Mouse (Mus musculus) kidney, adult 2 months (tissue): ENCODE measurements at regions not wholly inside any gene's neighbourhood (a gene's known extent, or its start where the extent isn't known, plus 50 kb on each side); places are given as distances from the start of the nearest gene placed in this dataset.
A peak's percentile ranks its signal among the peaks of the same experiment; 100 is the strongest.

Experiments
- DNase-seq: peaks from one replicate; pipeline ENCODE4 v3.0.0; 2021
- H3K27ac ChIP-seq: fragments of 200-500 bp; 2 replicates; pipeline ENCODE4 v1.5.1; 2012; ENCODE audit warnings: low read depth, low read length, control low read depth, inconsistent platforms; ENCODE audit not compliant: insufficient read depth
- H3K27me3 ChIP-seq: fragments of 200-500 bp; replicated peaks from 2 replicates; pipeline ENCODE4 v1.6.1; 2012; ENCODE audit warnings: mild to moderate bottlenecking, moderate library complexity, low read length, inconsistent platforms; ENCODE audit not compliant: control insufficient read depth, insufficient read depth
- H3K36me3 ChIP-seq: fragments of 200-500 bp; 2 replicates; pipeline ENCODE4 v1.6.1; 2012; ENCODE audit warnings: mild to moderate bottlenecking, moderate library complexity, low read length, inconsistent platforms; ENCODE audit not compliant: control insufficient read depth, insufficient read depth
- H3K4me1 ChIP-seq: fragments of 200-500 bp; 2 replicates; pipeline ENCODE4 v1.6.1; 2011; ENCODE audit warnings: low read length; ENCODE audit not compliant: control insufficient read depth, insufficient read depth
- H3K4me3 ChIP-seq: fragments of 200-500 bp; 2 replicates; pipeline ENCODE4 v1.5.1; 2011; ENCODE audit warnings: mild to moderate bottlenecking, low read depth, low read length, control low read depth; ENCODE audit not compliant: insufficient read depth
- CTCF ChIP-seq: fragments of 200-500 bp; conservative IDR thresholded peaks from 2 replicates; pipeline ENCODE4 v1.5.1; 2011; ENCODE audit warnings: low read depth, mild to moderate bottlenecking, control low read depth, low read length, moderate library complexity, mixed read lengths; ENCODE audit not compliant: insufficient read depth, insufficient read length
- POLR2A ChIP-seq: fragments of 200-500 bp; IDR thresholded peaks from one replicate; pipeline ENCODE4 v1.6.1; 2011; ENCODE audit warnings: low read depth, low read length, control low read depth
- WGBS: fragments of 180-500 bp; shearing (Covaris S2); methylation state at CpG from one replicate; pipeline ENCODE4 v1.1.7; 2018; 5-methylcytosine and 5-hydroxymethylcytosine counted together

- H3K27me3 ChIP-seq = no peaks in the 10 kb centered on the region
- no peaks in the 10 kb centered on the region for H3K36me3 ChIP-seq
- H3K27ac ChIP-seq = no peak overlapping the region
- TF ChIP-seq CTCF (no peak), POLR2A (no peak)
- WGBS = 39% methylated on average over 16 of the region's 16 CpGs
- DNase-seq = peak; percentile 64
- H3K4me1 ChIP-seq = no peaks in the 10 kb centered on the region
- H3K4me3 ChIP-seq = no peak overlapping the region
Observed at GRCm38 (mm10) chr5:139640652-139641612, 95.2 kb downstream of the Micall2 start.

- Histone ChIP-seq H3K36me3 (no peaks in the 10 kb centered on the region), H3K4me3 (no peak overlapping the region), H3K4me1 (no peaks in the 10 kb centered on the region), H3K27me3 (no peaks in the 10 kb centered on the region), H3K27ac (no peak overlapping the region)
- TF ChIP-seq POLR2A = no peak
- TF ChIP-seq CTCF = no peak
- no peak for DNase-seq
- WGBS = 46% methylated on average over 6 of the region's 6 CpGs
Observed at GRCm38 (mm10) chr5:139644816-139645215, 91.3 kb downstream of the Micall2 start.

GRCm38 (mm10) chr5:139651041-139651440 lies 85.1 kb downstream of the Micall2 start:
- no peaks in the 10 kb centered on the region for H3K4me1 ChIP-seq
- H3K36me3 ChIP-seq = no peaks in the 10 kb centered on the region
- TF ChIP-seq CTCF = no peak
- no peak for TF ChIP-seq POLR2A
- DNase-seq = no peak
- no peak overlapping the region for H3K4me3 ChIP-seq
- H3K27me3 ChIP-seq = no peaks in the 10 kb centered on the region
- H3K27ac ChIP-seq = no peak overlapping the region
- WGBS = 57% methylated on average over 4 of the region's 4 CpGs
